Mouse (Mus musculus) limb, embryonic 15.5 days (tissue): ENCODE results near the gene Gm4737. TPM values are rescaled to one million over a fixed set of nuclear protein-coding genes. Genes with fewer than 3 reads are reported as not detected.

ENCODE experiments used
- ATAC-seq: fragments of 200-750 bp; cut with Nextera tagmentation; 2 replicates; pipeline ENCODE4 v1.8.0; 2017; ENCODE audit warnings: low read depth, moderate TSS enrichment; ENCODE audit not compliant: insufficient number of reproducible peaks, low FRiP score, low TSS enrichment
- H3K27ac ChIP-seq: fragments of 300-500 bp; sonication (generic); 2 replicates; pipeline ENCODE4 v1.5.1; 2015; ENCODE audit warnings: moderate library complexity, mild to moderate bottlenecking, inconsistent platforms
- H3K27me3 ChIP-seq: fragments of 300-500 bp; sonication (generic); 2 replicates; pipeline ENCODE4 v1.6.1; 2015; ENCODE audit warnings: inconsistent platforms
- H3K36me3 ChIP-seq: fragments of 300-500 bp; sonication (generic); 2 replicates; pipeline ENCODE4 v1.6.1; 2015; ENCODE audit warnings: inconsistent platforms
- H3K4me1 ChIP-seq: fragments of 300-500 bp; sonication (generic); 2 replicates; pipeline ENCODE4 v1.6.1; 2015; ENCODE audit warnings: inconsistent platforms
- H3K4me2 ChIP-seq: fragments of 300-500 bp; sonication (generic); 2 replicates; pipeline ENCODE4 v1.6.1; 2015; ENCODE audit warnings: mild to moderate bottlenecking, inconsistent platforms
- H3K4me3 ChIP-seq: fragments of 300-500 bp; sonication (generic); 2 replicates; pipeline ENCODE4 v1.5.1; 2015; ENCODE audit warnings: mild to moderate bottlenecking, inconsistent platforms
- H3K9ac ChIP-seq: fragments of 300-500 bp; sonication (generic); 2 replicates; pipeline ENCODE4 v1.6.1; 2015; ENCODE audit warnings: inconsistent platforms
- H3K9me3 ChIP-seq: fragments of 300-500 bp; sonication (generic); 2 replicates; pipeline ENCODE4 v1.6.1; 2016; ENCODE audit warnings: inconsistent platforms
- WGBS: fragments of 180-500 bp; shearing (Covaris S2); methylation state at CpG from one replicate; pipeline ENCODE4 v1.1.7; 2015; 5-methylcytosine and 5-hydroxymethylcytosine counted together
- polyA plus RNA-seq: library from polyadenylated mRNA; unstranded; fragments of >200 nt; fragmentation: Nextera tagmentation; extraction: Ambion mirVana; gene quantifications from 2 replicates; pipeline ENCODE4 v1.2.1, GENCODE M21; 2015

Gm4737 gene
- polyA plus RNA-seq, 1 experiment from 2014 or later: 2.9 TPM

DNA sequence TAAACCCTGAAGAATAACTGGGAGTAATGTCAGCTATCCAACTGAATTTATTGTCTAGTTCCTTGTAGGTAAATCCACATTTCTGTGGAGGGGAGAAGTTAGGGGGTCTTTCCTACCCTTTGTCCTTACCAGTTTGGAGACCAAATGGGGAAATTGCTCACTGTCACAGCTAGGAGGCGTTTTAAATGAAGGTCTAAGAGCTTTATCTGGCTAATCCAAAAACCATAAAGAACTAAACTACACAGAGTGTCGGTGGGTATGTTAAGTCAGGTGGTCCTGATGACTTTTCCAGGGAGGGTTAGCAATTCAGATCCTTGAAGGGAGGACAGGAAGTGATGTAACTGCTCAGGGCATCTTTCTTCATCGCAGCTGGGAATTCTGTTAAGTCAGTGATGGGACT, 34.3 kb downstream of the Gm4737 start:
- Histone ChIP-seq H3K9me3 (no peaks in the 10 kb centered on the region), H3K36me3 (no peaks in the 10 kb centered on the region), H3K9ac (no peak overlapping the region), H3K4me2 (no peak overlapping the region), H3K4me1 (no peaks in the 10 kb centered on the region), H3K27ac (no peak overlapping the region), H3K4me3 (no peak overlapping the region), H3K27me3 (no peaks in the 10 kb centered on the region)
- no peak for ATAC-seq
- 40% methylated on average over 3 of the region's 3 CpGs for WGBS

DNA sequence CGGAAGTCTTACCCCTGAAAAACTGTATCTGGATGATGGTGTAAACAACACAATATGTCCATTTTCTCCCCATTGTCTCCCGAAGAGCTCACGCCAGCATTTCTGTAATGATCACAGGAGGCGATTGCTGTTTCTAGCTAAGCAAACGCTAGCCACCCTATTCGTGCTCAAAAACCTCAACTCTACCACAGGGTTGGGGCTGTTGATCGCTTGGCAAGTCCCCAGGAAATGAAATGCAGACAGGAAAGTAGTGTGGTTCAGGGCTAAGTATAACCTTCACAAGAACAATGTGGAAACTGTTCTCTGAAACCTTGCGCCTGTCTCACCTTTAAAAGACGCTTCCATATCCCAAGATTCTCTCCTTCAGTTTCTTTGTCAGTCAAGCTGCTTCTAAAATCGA, 34.9 kb downstream of the Gm4737 start, which contains the start of gene Cd96:
Cd96 (minus strand) TSS at position 232 of the 400 bp plus-strand sequence.
- Histone ChIP-seq H3K27me3 (no peaks in the 10 kb centered on the region), H3K4me3 (no peak within 1 kb of the TSS), H3K4me1 (no peaks in the 10 kb centered on the region), H3K9ac (no peak within 1 kb of the TSS), H3K4me2 (no peak within 1 kb of the TSS), H3K36me3 (no peaks in the 10 kb centered on the region), H3K9me3 (no peaks in the 10 kb centered on the region), H3K27ac (no peak within 1 kb of the TSS)
- ATAC-seq: no peak
- 67% methylated on average over 10 of the region's 10 CpGs for WGBS

DNA sequence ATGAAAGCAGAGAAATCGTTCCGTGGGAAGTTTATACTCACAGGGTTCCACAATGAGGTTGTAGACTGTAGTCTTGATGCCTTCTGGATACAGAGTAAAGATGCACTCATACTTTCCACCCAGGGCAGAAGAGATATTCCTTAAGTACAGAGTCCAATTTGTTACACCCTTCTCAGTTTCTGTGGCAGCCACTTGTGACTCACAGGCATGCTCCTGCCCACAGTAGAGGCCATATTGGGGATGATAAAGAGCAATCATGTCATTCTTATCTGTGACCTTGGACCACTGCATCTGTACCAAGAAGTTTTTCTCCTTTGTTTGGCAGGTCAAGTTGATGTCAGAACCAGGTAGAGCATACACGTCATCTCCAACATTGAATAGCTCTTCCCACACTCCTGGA, 37.2 kb downstream of the Gm4737 start:
- WGBS: 90% methylated on average over 3 of the region's 3 CpGs

DNA sequence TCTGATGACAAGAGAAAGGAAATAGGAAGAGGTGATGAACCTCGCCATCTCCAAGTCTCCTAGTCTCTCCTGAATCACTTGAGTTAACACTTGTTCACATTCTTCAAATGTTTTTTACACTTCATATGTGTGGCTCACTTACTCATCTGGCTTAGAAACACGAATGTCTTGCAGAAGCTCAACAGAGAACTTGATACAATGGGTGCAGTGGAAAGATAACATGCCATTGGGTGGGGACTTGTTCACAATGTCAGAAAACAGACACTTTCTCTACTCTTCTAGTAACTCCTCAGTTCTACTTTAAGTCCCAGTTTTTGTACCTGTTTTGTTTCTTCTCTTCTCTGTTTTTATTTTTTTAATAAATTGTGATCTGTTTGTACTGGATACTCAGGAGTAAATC, 40.1 kb downstream of the Gm4737 start:
- no peak for ATAC-seq
- Histone ChIP-seq H3K27ac (no peak overlapping the region), H3K4me3 (no peak overlapping the region), H3K4me1 (no peaks in the 10 kb centered on the region), H3K9ac (no peak overlapping the region), H3K4me2 (no peak overlapping the region), H3K36me3 (no peaks in the 10 kb centered on the region), H3K27me3 (no peaks in the 10 kb centered on the region), H3K9me3 (no peaks in the 10 kb centered on the region)
- WGBS: 51% methylated on average over 2 of the region's 2 CpGs

More for the DNA sequence above, 37.2 kb downstream of the Gm4737 start:
- H3K4me3 ChIP-seq: no peak overlapping the region
- H3K4me2 ChIP-seq: no peak overlapping the region
- H3K9ac ChIP-seq: no peak overlapping the region
- no peaks in the 10 kb centered on the region for H3K27me3 ChIP-seq
- no peak overlapping the region for H3K27ac ChIP-seq
- H3K4me1 ChIP-seq: no peaks in the 10 kb centered on the region
- no peaks in the 10 kb centered on the region for H3K36me3 ChIP-seq
- H3K9me3 ChIP-seq: no peaks in the 10 kb centered on the region
- no peak for ATAC-seq

DNA sequence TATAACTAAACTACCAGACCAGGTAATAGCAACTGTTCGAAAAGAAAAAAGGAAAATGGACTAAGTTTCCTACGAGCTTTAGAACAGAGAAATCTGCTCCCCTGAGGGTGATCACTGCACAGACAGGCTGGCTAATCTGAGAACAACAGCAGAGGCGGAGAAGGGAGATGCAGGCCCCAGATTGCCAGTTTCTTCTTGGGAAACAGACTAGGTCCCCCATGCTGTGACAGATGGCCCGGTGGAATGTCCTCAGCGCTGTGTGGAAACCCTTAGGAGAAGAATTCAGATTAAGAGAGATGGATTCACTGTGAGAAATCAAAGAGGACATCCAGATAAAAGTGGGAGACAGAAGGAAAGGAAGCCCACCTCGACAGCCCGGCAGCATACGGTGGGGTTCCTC, 45.3 kb downstream of the Gm4737 start:
- Histone ChIP-seq H3K36me3 (no peaks in the 10 kb centered on the region), H3K27me3 (no peaks in the 10 kb centered on the region), H3K27ac (no peak overlapping the region), H3K4me1 (no peaks in the 10 kb centered on the region), H3K4me3 (no peak overlapping the region), H3K4me2 (no peak overlapping the region), H3K9ac (no peak overlapping the region), H3K9me3 (no peaks in the 10 kb centered on the region)
- WGBS: 67% methylated on average over 8 of the region's 8 CpGs
- no peak for ATAC-seq

DNA sequence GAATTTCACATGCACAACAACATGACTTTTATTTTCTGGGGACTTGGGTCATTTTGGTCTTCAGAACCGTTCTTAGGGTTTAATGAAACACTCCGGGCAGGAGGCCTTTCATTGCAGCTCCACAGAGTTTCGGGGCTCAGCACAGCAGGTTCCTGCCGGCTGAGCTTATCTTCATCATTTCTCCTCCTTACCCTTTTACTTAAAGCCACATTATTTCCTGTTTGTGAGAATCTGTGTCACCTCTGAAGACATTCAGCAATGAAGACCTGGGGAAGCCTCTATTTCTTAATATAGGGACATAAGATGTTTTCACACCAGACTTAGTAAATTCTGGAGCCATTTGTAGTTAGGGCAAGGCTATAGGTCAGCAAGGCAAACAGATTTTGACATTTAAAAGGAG, 47.4 kb downstream of the Gm4737 start:
- 62% methylated on average over 4 of the region's 4 CpGs for WGBS
- no peaks in the 10 kb centered on the region for H3K27me3 ChIP-seq
- H3K4me2 ChIP-seq: no peak overlapping the region
- H3K27ac ChIP-seq: no peak overlapping the region
- H3K36me3 ChIP-seq: no peaks in the 10 kb centered on the region
- no peak overlapping the region for H3K9ac ChIP-seq
- ATAC-seq: no peak
- no peaks in the 10 kb centered on the region for H3K4me1 ChIP-seq
- no peak overlapping the region for H3K4me3 ChIP-seq
- H3K9me3 ChIP-seq: no peaks in the 10 kb centered on the region

DNA sequence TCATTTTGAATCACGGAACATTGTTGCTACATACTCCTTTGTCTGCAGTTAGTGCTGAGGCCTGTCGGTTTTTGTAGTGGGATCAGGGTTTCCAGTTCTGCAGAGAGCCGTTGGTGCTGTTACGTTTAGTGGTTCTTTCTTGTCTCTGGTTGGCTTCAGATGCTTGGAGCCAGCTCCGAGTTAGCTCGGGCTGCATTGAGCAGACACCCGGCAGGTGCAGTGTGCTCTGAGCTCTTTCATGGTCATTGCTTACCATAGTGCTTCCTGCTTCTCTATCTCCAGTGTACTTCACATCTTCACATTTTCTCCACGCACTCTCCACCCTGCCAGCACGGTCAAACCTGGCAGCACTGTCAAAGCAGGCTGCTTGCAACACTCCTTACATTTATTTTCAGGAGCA, 50.4 kb downstream of the Gm4737 start:
- no peaks in the 10 kb centered on the region for H3K9me3 ChIP-seq
- H3K36me3 ChIP-seq: no peaks in the 10 kb centered on the region
- ATAC-seq: no peak
- no peak overlapping the region for H3K9ac ChIP-seq
- no peak overlapping the region for H3K27ac ChIP-seq
- WGBS: 71% methylated on average over 9 of the region's 9 CpGs
- H3K4me2 ChIP-seq: no peak overlapping the region
- H3K4me1 ChIP-seq: no peaks in the 10 kb centered on the region
- no peak overlapping the region for H3K4me3 ChIP-seq
- H3K27me3 ChIP-seq: no peaks in the 10 kb centered on the region

Other genes with a start within 250 kb of the Gm4737 start
- 57.3 and 62.6 TPM in 2 replicates for gene Phldb2, start 201.5 kb downstream of the Gm4737 start, polyA plus RNA-seq
- gene Plcxd2, start 144.9 kb downstream of the Gm4737 start, polyA plus RNA-seq: 2.2 and 2.8 TPM in 2 replicates
- gene Cd96, start 34.8 kb downstream of the Gm4737 start, polyA plus RNA-seq: 0.43 and 0.55 TPM in 2 replicates